Mouse (Mus musculus) telencephalon, adult 2 months (tissue): ENCODE data around the gene Washc1.
"Not testable (repeated sequence)": the region's sequence is repeated elsewhere in the genome, so short reads cannot be mapped to it uniquely, and the experiment has no call there.

ENCODE experiments used
- DNase-seq: peaks from one replicate; pipeline ENCODE4 v3.0.0-alpha.2; 2011; ENCODE audit warnings: low read depth, low spot score

The Washc1 gene

GRCm38 (mm10) chr17:66111402-66111959 lies at the start of gene Washc1:
Gene Washc1 (plus strand): TSS chr17:66111545.
- peak; percentile 90 for DNase-seq

- no peak for DNase-seq
Observed at GRCm38 (mm10) chr17:66065115-66065514, 46.2 kb upstream of the Washc1 start.

- not testable (repeated sequence) for DNase-seq
Observed at GRCm38 (mm10) chr17:66069036-66069435, 42.3 kb upstream of the Washc1 start.

GRCm38 (mm10) chr17:66073971-66074370 lies 37.4 kb upstream of the Washc1 start:
- DNase-seq, result no peak

GRCm38 (mm10) chr17:66075827-66076173 lies 35.5 kb upstream of the Washc1 start:
- DNase-seq, result no peak

- peak; percentile 17 for DNase-seq
Observed at GRCm38 (mm10) chr17:66076174-66076927, 35.0 kb upstream of the Washc1 start.

GRCm38 (mm10) chr17:66076934-66077333 lies 34.4 kb upstream of the Washc1 start, which contains the start of gene Ankrd12:
Gene Ankrd12 (minus strand): TSS chr17:66077089.
- peak; percentile 88 for DNase-seq

- peak; percentile 9 for DNase-seq
Observed at GRCm38 (mm10) chr17:66077437-66077850, 33.9 kb upstream of the Washc1 start.

GRCm38 (mm10) chr17:66084486-66084885 lies 26.9 kb upstream of the Washc1 start:
- DNase-seq, result no peak

GRCm38 (mm10) chr17:66085038-66085437 lies 26.3 kb upstream of the Washc1 start:
- no peak for DNase-seq

- DNase-seq, result no peak
Observed at GRCm38 (mm10) chr17:66090251-66090650, 21.1 kb upstream of the Washc1 start.

- no peak for DNase-seq
Observed at GRCm38 (mm10) chr17:66091392-66091791, 20.0 kb upstream of the Washc1 start.

GRCm38 (mm10) chr17:66092065-66092464 lies 19.3 kb upstream of the Washc1 start:
- DNase-seq, result no peak

GRCm38 (mm10) chr17:66092664-66093063 lies 18.7 kb upstream of the Washc1 start:
- DNase-seq, result no peak

- peak; percentile 22 for DNase-seq
Observed at GRCm38 (mm10) chr17:66100566-66101379, 10.6 kb upstream of the Washc1 start.

GRCm38 (mm10) chr17:66101380-66102330 lies 9.7 kb upstream of the Washc1 start, which contains the start of gene Ndufv2:
Gene Ndufv2 (minus strand): TSS chr17:66101559.
- peak; percentile 93 for DNase-seq

GRCm38 (mm10) chr17:66104076-66104475 lies 7.3 kb upstream of the Washc1 start:
- DNase-seq, result no peak

GRCm38 (mm10) chr17:66106601-66107267 lies 4.6 kb upstream of the Washc1 start:
- DNase-seq, result peak; percentile 17

GRCm38 (mm10) chr17:66107466-66107865 lies 3.9 kb upstream of the Washc1 start:
- DNase-seq, result no peak

- DNase-seq, result no peak
Observed at GRCm38 (mm10) chr17:66108198-66108597, 3.1 kb upstream of the Washc1 start.

GRCm38 (mm10) chr17:66110746-66111145 lies 599 bp upstream of the Washc1 start:
- DNase-seq, result peak; percentile 9
